Mouse (Mus musculus) CH12.LX (cell line): Measurements from ENCODE around the gene Pbxip1. TPM values are rescaled to one million over a fixed set of nuclear protein-coding genes. Genes with fewer than 3 reads are reported as not detected.
A peak's percentile ranks its signal among the peaks of the same experiment; 100 is the strongest.
"Not testable (repeated sequence)": the region's sequence is repeated elsewhere in the genome, so short reads cannot be mapped to it uniquely, and the experiment has no call there.

Source experiments
- DNase-seq: peaks from one replicate; pipeline ENCODE4 v3.0.0-alpha.2; 2013; ENCODE audit errors: extremely low read depth
- H3K27ac ChIP-seq: 2 replicates; pipeline ENCODE4 v1.5.1; 2012; ENCODE audit warnings: low read depth, mild to moderate bottlenecking, control low read depth, moderate library complexity; ENCODE audit not compliant: insufficient read depth
- H3K27me3 ChIP-seq: replicated peaks from 2 replicates; pipeline ENCODE3; 2012; ENCODE audit warnings: inconsistent platforms
- H3K36me3 ChIP-seq, 2 experiments: replicated peaks in 1 of 2; 2 replicates each; pipeline versions ENCODE3 to v1.6.1; 2012; ENCODE audit warnings: inconsistent platforms in 1 of 2, low read length in 1 of 2, mild to moderate bottlenecking in 1 of 2, mixed read lengths in 1 of 2, moderate library complexity in 1 of 2; ENCODE audit not compliant: control insufficient read depth in 1 of 2, insufficient read depth in 1 of 2
- H3K4me1 ChIP-seq, 2 experiments: 2 replicates each; pipeline ENCODE4 v1.6.1; 2012; ENCODE audit warnings: inconsistent platforms in 1 of 2, moderate library complexity in 1 of 2; ENCODE audit not compliant: insufficient read depth in 2 of 2, control insufficient read depth in 1 of 2
- H3K4me2 ChIP-seq: 2 replicates; pipeline ENCODE4 v1.6.1; 2012; ENCODE audit warnings: low read depth, mild to moderate bottlenecking, control low read depth; ENCODE audit not compliant: poor library complexity, insufficient read depth, severe bottlenecking
- H3K4me3 ChIP-seq, 3 experiments: fragments of 150-350 bp in 1 of 3; sonication (generic) in 1 of 3; replicated peaks in 1 of 3; 2 replicates each; pipeline versions ENCODE3 to v1.5.1; 2011 to 2012; ENCODE audit warnings: low read depth in 2 of 3, low read length in 2 of 3, mild to moderate bottlenecking in 2 of 3, moderate library complexity in 2 of 3, control low read depth in 1 of 3, improper control_type of control experiment in 1 of 3, inconsistent platforms in 1 of 3, mixed read lengths in 1 of 3; ENCODE audit not compliant: poor library complexity in 1 of 3
- H3K79me2 ChIP-seq: replicated peaks from 2 replicates; pipeline ENCODE4 v1.6.1; 2012; ENCODE audit warnings: mild to moderate bottlenecking, moderate library complexity; ENCODE audit not compliant: control insufficient read depth, poor library complexity, insufficient read depth, severe bottlenecking; ENCODE audit errors: extremely low read depth
- H3K9ac ChIP-seq: 2 replicates; pipeline ENCODE4 v1.6.1; 2012; ENCODE audit warnings: low read depth, mild to moderate bottlenecking, control low read depth, moderate library complexity; ENCODE audit not compliant: insufficient read depth
- H3K9me3 ChIP-seq: replicated peaks from 2 replicates; pipeline ENCODE3; 2012; ENCODE audit warnings: low read length, inconsistent platforms, mixed read lengths
- CHD1 ChIP-seq: IDR thresholded peaks from 2 replicates; pipeline ENCODE4 v1.6.1; 2012; ENCODE audit warnings: low read depth, low read length, improper control_type of control experiment, inconsistent platforms
- CHD2 ChIP-seq: IDR thresholded peaks from 2 replicates; pipeline ENCODE4 v1.6.1; 2011; ENCODE audit warnings: low read length, improper control_type of control experiment
- E2F4 ChIP-seq: IDR thresholded peaks from 2 replicates; pipeline ENCODE4 v1.6.1; 2011; ENCODE audit warnings: low read depth, low read length, improper control_type of control experiment; ENCODE audit not compliant: insufficient replicate concordance
- ELF1 ChIP-seq: IDR thresholded peaks from 2 replicates; pipeline ENCODE4 v1.6.1; 2014; ENCODE audit warnings: low read depth, mild to moderate bottlenecking, inconsistent platforms, low read length, improper control_type of control experiment
- ETS1 ChIP-seq: conservative IDR thresholded peaks from 2 replicates; pipeline ENCODE4 v1.6.1; 2012; ENCODE audit warnings: low read depth, mild to moderate bottlenecking, inconsistent platforms, low read length, improper control_type of control experiment, moderate library complexity
- HCFC1 ChIP-seq: IDR thresholded peaks from 2 replicates; pipeline ENCODE4 v1.6.1; 2012; ENCODE audit warnings: low read depth, mild to moderate bottlenecking, inconsistent platforms, low read length, improper control_type of control experiment
- IRF4 ChIP-seq: IDR thresholded peaks from 2 replicates; pipeline ENCODE4 v1.6.1; 2014; ENCODE audit warnings: low read depth, mild to moderate bottlenecking, inconsistent platforms, low read length, improper control_type of control experiment
- MAFK ChIP-seq: IDR thresholded peaks from 2 replicates; pipeline ENCODE4 v1.6.1; 2011; ENCODE audit warnings: low read length, improper control_type of control experiment; ENCODE audit not compliant: insufficient replicate concordance
- MAX ChIP-seq: IDR thresholded peaks from 2 replicates; pipeline ENCODE4 v1.6.1; 2011; ENCODE audit warnings: low read length, improper control_type of control experiment
- MAZ ChIP-seq: IDR thresholded peaks from 2 replicates; pipeline ENCODE4 v1.6.1; 2012; ENCODE audit warnings: low read depth, mild to moderate bottlenecking, inconsistent platforms, low read length, improper control_type of control experiment, moderate library complexity
- MEF2A ChIP-seq: IDR thresholded peaks from 2 replicates; pipeline ENCODE4 v1.6.1; 2014; ENCODE audit warnings: low read depth, mild to moderate bottlenecking, inconsistent platforms, low read length, improper control_type of control experiment, borderline replicate concordance
- MYC ChIP-seq: IDR thresholded peaks from 2 replicates; pipeline ENCODE4 v1.6.1; 2011; ENCODE audit warnings: low read depth, mild to moderate bottlenecking, improper control_type of control experiment, low read length
- NELFE ChIP-seq: IDR thresholded peaks from 2 replicates; pipeline ENCODE4 v1.6.1; 2011; ENCODE audit warnings: low read depth, low read length, improper control_type of control experiment
- NRF1 ChIP-seq: IDR thresholded peaks from 2 replicates; pipeline ENCODE4 v1.6.1; 2014; ENCODE audit warnings: low read depth, mild to moderate bottlenecking, inconsistent platforms, low read length, improper control_type of control experiment, moderate library complexity
- POLR2A ChIP-seq: IDR thresholded peaks from 2 replicates; pipeline ENCODE4 v1.6.1; 2011; ENCODE audit warnings: low read depth, mild to moderate bottlenecking, improper control_type of control experiment, low read length
- POLR2AphosphoS2 ChIP-seq: IDR thresholded peaks from 2 replicates; pipeline ENCODE4 v1.6.1; 2011; ENCODE audit warnings: low read depth, low read length, improper control_type of control experiment
- SIN3A ChIP-seq: IDR thresholded peaks from 2 replicates; pipeline ENCODE4 v1.6.1; 2012; ENCODE audit warnings: low read length, improper control_type of control experiment, inconsistent platforms
- TCF12 ChIP-seq: IDR thresholded peaks from 2 replicates; pipeline ENCODE4 v1.6.1; 2014; ENCODE audit warnings: low read depth, mild to moderate bottlenecking, inconsistent platforms, low read length, improper control_type of control experiment
- UBTF ChIP-seq: IDR thresholded peaks from 2 replicates; pipeline ENCODE4 v1.6.1; 2012; ENCODE audit warnings: low read depth, mild to moderate bottlenecking, inconsistent platforms, low read length, improper control_type of control experiment, moderate library complexity
- ZC3H11A ChIP-seq: IDR thresholded peaks from 2 replicates; pipeline ENCODE4 v1.6.1; 2012; ENCODE audit warnings: low read depth, mild to moderate bottlenecking, inconsistent platforms, low read length, improper control_type of control experiment
- ZKSCAN1 ChIP-seq: IDR thresholded peaks from 2 replicates; pipeline ENCODE4 v1.6.1; 2012; ENCODE audit warnings: low read depth, inconsistent platforms, low read length, improper control_type of control experiment, borderline replicate concordance
- ZNF384 ChIP-seq: IDR thresholded peaks from 2 replicates; pipeline ENCODE4 v1.6.1; 2012; ENCODE audit warnings: low read depth, low read length, improper control_type of control experiment, inconsistent platforms
- dilution Hi-C: fragments of 300-500 bp; cut with MboI; formaldehyde crosslinking; loops from 2 replicates; pipeline ENCODE4 v1.14.3; 2020; ENCODE audit warnings: low sequenced_read_pairs; ENCODE audit not compliant: extremely low pct_unique_long_range_greater_than_20kb, extremely low pct_ligation_motif_present
- in situ Hi-C: fragments of 300-500 bp; cut with MboI; formaldehyde crosslinking; loops from 3 replicates; pipeline ENCODE4 v1.14.3; 2019; ENCODE audit warnings: low sequenced_read_pairs, low pct_ligation_motif_present, low pct_unique_long_range_greater_than_20kb, mixed read lengths
- polyA plus RNA-seq: library from polyadenylated mRNA; unstranded; fragments of >175 nt; gene quantifications from 2 replicates; pipeline ENCODE4 v1.2.1, GENCODE M21; 2012; ENCODE audit warnings: low read depth; ENCODE audit not compliant: insufficient read length
- total RNA-seq, 2 experiments: library from RNA; depleted of rRNA; stranded (reverse); fragments of 300-350 nt in 1 of 2; fragments of >200 nt in 1 of 2; gene quantifications; 2 replicates each; pipeline ENCODE4 v1.2.3; 2012 to 2014

Gene Pbxip1
- total and polyA plus RNA-seq, 3 experiments = 14.1 to 18.4 (median 17.6) TPM

DNA sequence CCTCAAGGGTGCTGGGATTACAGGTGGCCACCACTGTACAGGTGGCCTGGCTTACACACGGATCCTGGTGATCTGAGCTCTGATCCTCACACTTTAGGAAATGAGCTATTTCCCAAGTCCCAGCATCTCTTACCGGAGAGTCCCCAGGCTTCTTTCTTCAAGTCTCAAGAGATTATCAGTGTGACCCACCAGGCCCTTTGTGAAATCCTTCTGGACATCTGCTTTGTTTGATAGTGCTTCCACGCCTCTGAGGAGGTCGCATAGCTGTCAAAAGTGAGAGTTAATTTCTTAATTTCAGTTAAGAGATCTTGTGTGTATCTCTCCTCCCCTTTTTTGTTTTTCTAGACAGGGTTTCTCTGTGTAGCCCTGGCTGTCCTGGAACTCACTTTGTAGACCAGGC is 10.6 kb upstream of the Pbxip1 start:
- peaks cover 11 to 30% of the 10 kb centered on the region in 2 experiments for H3K4me1 ChIP-seq
- no peak overlapping the region for H3K9ac ChIP-seq
- peaks cover 14% of the 10 kb centered on the region for H3K79me2 ChIP-seq
- H3K4me2 ChIP-seq = no peak overlapping the region
- no peaks in the 10 kb centered on the region for H3K27me3 ChIP-seq
- DNase-seq = no peak
- in situ Hi-C loops = no loop called here
- no peaks in the 10 kb centered on the region for H3K9me3 ChIP-seq
- no peak overlapping the region for H3K27ac ChIP-seq
- H3K36me3 ChIP-seq = peaks cover 48 to 69% of the 10 kb centered on the region in 2 experiments
- dilution Hi-C loops = no loop called here
- no peak overlapping the region for H3K4me3 ChIP-seq
- TF ChIP-seq UBTF (no peak), ZNF384 (no peak), MYC (no peak), CHD1 (no peak), CHD2 (no peak)

DNA sequence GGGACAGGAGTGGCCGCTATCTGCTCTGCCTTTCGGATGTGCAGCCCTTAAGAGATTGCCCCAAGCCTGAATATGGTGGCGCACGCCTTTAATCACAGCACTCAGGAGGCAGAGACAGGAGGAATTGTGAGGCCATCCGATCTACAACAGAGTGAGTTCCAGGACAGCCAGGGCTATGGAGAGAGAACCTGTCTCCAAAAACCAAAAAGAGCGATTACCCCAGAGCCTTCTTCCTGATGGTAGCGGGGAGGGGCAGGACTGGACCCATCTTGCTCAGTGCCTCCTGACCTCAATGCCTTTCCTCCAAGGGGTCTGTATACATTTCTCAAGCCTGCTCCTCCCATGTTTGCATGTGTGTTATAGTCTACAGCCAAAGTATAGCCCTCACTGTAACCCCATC is 7.5 kb upstream of the Pbxip1 start:
- H3K27ac ChIP-seq, H3K4me2 ChIP-seq, in situ Hi-C loops, H3K27me3 ChIP-seq, H3K4me3 ChIP-seq, dilution Hi-C loops, H3K9ac ChIP-seq, H3K9me3 ChIP-seq, DNase-seq: not testable (repeated sequence)
- H3K4me1 ChIP-seq = peaks cover 0 to 20% of the 10 kb centered on the region in 2 experiments; a peak in 2 of 4 replicates
- H3K79me2 ChIP-seq = peaks cover 19% of the 10 kb centered on the region
- peaks cover 48 to 65% of the 10 kb centered on the region in 2 experiments for H3K36me3 ChIP-seq

GRCm38 (mm10) chr3:89430171-89431159 is 6.0 kb upstream of the Pbxip1 start, which contains the start of gene Pygo2:
Gene Pygo2 (plus strand): TSS chr3:89430214.
- dilution Hi-C loops (no loop called here), in situ Hi-C loops (no loop called here)
- peaks cover 42 to 64% of the 10 kb centered on the region in 2 experiments for H3K36me3 ChIP-seq
- peak within 1 kb of the TSS; percentile 68 for H3K27ac ChIP-seq
- peak within 1 kb of the TSS; percentile 93 for H3K9ac ChIP-seq
- H3K9me3 ChIP-seq = no peaks in the 10 kb centered on the region
- peak within 1 kb of the TSS; percentile 95 for H3K4me2 ChIP-seq
- H3K27me3 ChIP-seq = no peaks in the 10 kb centered on the region
- peaks cover 0 to 16% of the 10 kb centered on the region in 2 experiments; a peak in 2 of 4 replicates for H3K4me1 ChIP-seq
- TF ChIP-seq ZC3H11A = no peak
- TF ChIP-seq IRF4 = peak; percentile 51
- TF ChIP-seq SIN3A = peak; percentile 67; the same call in 1 of the 2 replicates
- TF ChIP-seq HCFC1 = peak; percentile 79
- peak; percentile 63; the same call in 1 of the 2 replicates for TF ChIP-seq MEF2A
- no peak for TF ChIP-seq ZKSCAN1
- TF ChIP-seq ETS1 = no peak
- TF ChIP-seq MAX = 0 out of 2 replicates have a peak, but pooled peaks have one; percentile 42
- peak; percentile 98 for TF ChIP-seq POLR2AphosphoS2
- TF ChIP-seq ELF1 = peak; percentile 88
- peak; percentile 80 for TF ChIP-seq NELFE
- TF ChIP-seq E2F4 = no peak
- TF ChIP-seq MAFK = no peak
- TF ChIP-seq POLR2A = peak; percentile 80
- TF ChIP-seq NRF1 = peak; percentile 71
- TF ChIP-seq MAZ = peak; percentile 79; the same call in 1 of the 2 replicates
- TF ChIP-seq TCF12 = 0 out of 2 replicates have a peak, but pooled peaks have one; percentile 58
- peak within 1 kb of the TSS; percentile 70 to 96 (median 95) for H3K4me3 ChIP-seq
- peaks cover 19% of the 10 kb centered on the region for H3K79me2 ChIP-seq
- peak; percentile 95 for DNase-seq
